Mouse (Mus musculus) heart, postnatal 0 days (tissue): ENCODE measurements around the gene Ctdsp2.

ENCODE experiments used
- CTCF ChIP-seq: IDR thresholded peaks from 2 replicates; pipeline ENCODE4 v1.5.1; 2016; ENCODE audit warnings: antibody characterized with exemption, control low read depth, low read depth
- EP300 ChIP-seq: IDR thresholded peaks from 2 replicates; pipeline ENCODE4 v1.6.1; 2016; ENCODE audit warnings: antibody characterized with exemption, low read depth

GRCm38 (mm10) chr10:126962271-126962965 is 16.1 kb upstream of the Ctdsp2 start:
- no peak for TF ChIP-seq CTCF
- TF ChIP-seq EP300: no peak
